Mouse (Mus musculus): ENCODE measurements around the gene Pld6. TPM values are rescaled to one million over a fixed set of nuclear protein-coding genes. Genes with fewer than 3 reads are reported as not detected.

Gene Pld6
- total RNA-seq, 2 experiments from 2014 or later: 1.9 to 2.2 TPM

DNA sequence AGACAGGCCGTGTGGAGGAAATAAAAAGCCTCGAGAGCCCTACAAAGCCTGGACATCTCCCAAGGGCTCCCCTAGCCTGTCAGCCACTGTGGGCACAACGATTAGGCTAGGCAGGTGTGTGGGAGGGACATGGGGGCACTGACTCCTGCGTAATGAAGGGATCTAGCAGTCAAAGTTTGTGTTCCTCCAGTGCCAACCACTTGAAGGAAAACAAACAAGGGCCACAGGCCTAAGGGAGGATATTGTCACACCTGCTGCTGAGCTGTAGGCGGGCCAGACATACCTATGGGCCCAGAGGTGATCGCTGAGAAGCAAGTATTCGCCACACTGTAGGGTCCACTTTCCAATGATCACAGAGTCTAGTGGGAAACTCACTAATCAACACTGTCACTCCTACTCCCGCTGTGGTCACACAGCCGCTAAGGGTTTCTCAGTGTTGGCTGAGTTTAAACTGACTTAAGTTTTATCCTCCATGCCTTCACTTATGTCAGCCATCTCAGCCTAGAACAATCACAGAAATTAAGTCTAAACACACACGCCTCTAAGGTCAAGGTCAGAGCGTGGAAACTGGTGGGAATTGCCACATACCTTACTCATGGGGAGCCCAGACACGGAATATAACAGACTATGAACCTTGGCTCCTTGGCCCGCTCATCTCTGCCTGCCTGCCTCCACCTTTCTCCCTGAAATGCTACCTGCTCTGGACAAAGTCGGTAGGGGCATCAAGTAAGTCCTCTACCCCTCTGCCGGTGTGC is 824 bp downstream of the Pld6 start:
- DNase-seq: no peak

DNA sequence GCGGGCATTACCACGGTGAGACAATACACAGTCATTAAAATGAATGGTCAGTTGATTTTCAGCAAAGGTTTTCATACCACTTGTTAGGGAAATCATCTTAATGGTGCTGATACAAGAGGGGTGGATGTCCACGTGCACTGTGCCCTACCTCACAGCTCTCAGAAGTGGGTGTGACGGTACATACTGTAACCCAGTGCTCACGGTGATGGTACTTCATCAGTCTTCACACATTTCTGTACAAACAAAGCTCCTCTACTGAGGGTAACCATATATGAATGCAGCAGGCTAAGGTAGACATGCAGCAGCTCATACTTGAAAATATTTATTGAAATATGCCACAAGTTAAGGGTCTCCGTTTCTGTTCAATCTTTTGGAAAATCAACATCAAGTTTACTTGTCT is 3.9 kb downstream of the Pld6 start:
- no peak for DNase-seq

DNA sequence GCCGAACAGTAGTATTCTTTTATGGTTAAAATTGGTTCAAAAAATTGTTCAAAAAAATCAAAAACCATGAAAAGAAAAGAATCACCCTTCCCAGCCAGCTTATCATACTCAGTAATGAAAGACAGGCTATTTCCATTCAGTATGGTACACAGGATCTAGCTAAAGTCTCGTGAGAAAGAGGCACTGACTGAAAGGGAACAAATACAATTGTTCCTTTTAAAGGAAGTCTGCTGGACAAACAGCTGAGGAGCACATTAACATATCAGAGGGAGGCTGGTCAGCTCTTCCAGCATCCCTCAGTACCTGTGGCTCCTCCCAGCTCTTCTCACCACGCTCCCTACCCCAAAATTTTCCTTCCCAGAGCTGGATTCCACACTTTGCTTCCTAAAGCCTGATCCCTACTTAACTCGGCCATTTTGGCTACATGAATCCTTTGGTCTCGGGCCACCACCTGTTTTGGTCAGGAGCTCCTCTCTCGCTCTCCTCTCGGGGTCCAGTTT is 5.3 kb downstream of the Pld6 start:
- DNase-seq: no peak

DNA sequence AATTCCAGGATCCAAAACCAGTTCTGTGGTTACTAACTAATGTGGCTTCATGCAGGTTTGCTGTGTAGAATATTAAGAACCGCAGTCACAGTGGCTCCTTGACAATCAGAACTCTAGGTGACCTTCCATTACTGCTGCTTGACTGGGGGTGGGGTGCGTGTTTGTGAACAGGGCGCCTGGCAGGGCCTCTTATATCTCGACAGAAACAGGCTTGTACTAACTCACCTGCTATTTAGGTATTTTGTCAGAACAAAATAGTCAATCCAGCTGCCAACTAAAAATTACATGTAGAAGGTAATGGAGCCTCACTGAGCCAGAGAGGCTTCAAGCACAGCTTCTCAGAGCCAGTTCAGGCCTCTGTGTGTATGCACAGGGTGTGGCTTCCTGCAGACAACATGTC is 7.2 kb downstream of the Pld6 start:
- DNase-seq: no peak

DNA sequence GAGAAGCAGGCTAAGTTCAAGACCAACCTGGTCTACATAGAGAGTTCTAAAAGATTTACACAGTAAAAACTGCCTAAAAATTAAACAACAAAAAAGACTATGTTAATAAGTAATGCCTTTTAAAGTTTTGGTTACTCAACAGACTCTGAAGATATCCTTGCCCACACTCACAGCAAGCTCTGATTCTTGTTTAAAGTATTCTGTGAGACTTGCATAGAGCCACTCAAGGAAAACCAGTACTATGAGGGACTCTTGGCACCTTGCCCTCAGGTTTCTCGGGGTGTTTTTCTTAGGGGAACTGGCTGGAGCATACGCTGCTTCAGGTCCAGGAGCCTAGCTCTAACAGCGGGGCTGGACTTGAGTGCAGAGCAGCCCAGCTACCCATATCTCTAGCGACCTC is 8.0 kb downstream of the Pld6 start:
- no peak for DNase-seq

DNA sequence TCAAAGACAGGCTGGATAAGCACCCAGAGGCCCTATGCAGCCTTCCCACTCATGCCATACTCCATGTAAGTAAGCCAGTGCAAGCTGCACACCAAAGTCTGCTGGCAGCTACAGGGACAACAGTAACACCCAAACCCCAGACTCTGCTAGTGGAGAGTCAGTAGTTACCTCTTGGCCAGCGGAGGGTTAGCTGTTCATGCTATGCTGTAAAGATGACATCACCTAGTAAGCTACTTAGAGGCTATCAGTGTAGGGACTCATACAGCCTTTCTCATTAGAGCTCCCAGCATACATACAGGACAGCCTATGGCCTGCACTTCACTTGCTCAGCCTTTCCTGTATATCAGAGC is 8.6 kb downstream of the Pld6 start:
- DNase-seq: no peak

DNA sequence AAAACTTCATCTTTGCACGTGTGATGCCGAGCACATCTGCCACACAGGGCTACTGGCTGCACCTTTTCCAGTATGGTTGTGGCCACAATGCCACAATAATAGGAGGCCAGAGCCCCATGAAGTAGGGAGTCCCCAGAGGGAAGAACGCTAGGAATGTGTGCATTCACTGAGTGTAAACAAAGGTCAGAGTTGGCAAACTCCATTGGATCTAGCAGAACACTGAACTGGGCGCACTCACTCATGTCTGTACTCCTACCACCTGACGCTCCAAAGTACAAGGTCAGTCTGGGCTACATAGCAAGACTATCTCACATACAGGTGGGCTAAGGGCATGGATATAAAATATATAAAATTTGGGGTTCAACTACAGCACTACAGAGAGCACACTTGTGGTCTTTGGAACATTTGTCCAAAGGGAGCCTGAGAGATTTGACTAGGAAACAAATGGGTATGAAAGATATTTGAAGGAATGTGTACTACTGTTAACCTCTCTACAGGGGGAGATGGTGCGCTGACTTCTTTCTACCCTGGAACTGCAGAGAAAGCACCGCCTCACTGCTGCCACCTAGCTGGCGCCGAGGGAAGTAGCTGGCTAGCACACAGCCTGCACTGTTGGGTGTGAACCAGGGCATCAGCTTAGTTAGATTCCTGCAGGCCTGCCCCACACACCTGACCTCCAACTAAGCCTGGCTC is 9.1 kb downstream of the Pld6 start:
- DNase-seq: peak; percentile 87

DNA sequence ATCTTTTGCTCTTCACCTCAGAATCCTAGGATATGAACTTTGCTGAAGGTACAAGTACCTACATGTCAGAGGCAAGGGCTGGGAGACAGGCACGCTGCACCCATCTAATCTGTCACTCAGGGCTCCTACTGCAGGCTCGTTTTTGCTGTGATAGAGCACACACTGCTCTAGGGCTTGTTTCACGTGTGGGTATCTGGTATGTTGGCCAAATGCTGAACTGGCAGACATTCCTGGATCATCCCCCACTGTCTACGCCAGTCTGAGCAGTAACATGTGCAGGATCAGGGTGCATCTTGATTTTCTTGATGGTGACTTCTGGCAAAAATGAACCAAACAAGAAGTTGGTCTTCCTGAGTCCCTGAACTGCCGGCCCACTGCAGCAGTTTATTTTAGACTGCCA is 10.2 kb downstream of the Pld6 start:
- DNase-seq: no peak

DNA sequence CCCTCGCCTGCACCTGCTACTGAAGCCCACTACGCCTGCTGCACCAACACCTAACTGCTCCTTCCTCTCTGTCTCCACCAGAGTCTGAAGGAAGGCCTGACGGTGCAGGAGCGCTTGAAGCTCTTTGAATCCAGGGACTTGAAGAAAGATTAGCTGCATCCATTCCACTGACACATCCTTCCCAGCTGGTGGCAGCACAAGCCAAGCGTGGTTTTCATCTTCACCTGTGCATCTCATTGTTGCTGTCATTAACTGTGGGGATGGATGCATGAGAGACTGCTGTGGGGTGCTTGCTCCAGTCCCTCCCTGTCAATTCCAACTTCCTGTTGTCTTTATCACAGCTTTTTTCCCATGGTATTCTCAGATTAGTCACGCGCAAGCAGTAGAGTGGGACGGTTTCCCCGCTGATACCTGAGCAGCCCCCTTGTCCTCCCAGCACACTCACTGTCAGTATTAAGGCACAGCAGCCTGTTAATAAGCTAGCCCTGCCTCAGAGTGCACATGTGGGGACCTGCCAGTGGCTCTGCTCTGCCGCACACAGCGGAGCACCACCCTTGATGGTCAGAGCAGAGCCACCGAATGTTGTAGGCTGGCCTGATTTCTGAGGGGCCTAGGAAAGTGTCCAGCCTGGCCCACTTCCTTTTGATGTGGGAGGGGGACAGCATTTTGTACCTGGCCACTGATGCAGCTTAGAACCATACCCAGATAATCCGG is 11.9 kb downstream of the Pld6 start:
- DNase-seq: no peak

DNA sequence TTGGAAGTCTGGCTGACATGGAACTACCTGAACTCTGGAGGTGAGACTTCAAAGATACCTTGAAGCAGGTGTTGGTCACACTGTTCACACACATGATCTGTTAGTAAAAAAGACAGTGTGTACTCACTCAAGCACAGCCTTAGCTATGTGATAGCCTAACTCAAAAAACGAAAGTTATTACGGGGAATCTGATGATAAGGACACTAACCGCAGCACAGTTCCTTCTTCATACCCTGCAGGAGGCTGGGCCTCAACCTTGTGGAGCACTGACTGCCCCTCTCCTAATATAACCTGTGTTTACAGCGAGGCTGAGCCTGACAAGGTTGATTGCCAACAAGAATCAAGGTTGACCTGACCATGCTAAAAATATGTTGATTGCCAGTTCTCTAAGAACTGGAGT is 12.9 kb downstream of the Pld6 start:
- DNase-seq: no peak

DNA sequence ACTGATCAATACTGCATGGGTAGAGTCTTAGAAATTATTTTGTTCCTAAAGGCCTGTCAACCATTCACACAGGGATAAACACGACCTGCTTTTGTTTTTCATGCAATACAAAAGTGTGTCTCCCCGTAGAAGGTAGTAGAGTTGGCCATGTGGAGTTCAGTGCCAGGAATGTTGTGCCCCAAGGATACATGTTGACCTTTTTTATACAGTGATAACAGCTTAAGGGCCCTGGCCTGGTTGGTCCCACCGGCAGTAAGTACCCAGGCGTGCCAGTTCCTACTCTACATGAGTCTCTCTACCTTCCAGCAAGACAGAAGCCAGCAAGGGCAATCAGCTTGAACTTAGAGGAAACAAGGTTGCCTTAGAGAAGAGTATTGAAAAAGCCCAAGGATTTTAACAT is 14.5 kb downstream of the Pld6 start:
- DNase-seq: no peak

DNA sequence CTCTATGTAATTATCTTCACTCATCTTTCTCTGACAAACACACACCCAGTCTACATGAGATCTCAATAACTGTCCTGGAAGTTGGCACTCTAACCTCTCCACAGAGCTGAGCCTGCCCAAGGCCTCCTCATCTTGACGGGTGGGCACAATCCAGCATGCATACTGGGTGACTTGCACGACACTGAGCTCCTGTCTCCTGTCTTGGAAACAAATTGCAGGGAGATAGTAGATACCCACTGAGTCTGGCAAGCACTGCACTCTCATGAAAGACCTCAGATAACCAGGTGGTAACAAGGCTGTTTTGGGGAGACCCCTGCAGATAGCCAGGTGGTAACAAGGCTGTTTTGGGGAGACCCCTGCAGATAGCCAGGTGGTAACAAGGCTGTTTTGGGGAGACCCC is 15.2 kb downstream of the Pld6 start:
- no peak for DNase-seq

DNA sequence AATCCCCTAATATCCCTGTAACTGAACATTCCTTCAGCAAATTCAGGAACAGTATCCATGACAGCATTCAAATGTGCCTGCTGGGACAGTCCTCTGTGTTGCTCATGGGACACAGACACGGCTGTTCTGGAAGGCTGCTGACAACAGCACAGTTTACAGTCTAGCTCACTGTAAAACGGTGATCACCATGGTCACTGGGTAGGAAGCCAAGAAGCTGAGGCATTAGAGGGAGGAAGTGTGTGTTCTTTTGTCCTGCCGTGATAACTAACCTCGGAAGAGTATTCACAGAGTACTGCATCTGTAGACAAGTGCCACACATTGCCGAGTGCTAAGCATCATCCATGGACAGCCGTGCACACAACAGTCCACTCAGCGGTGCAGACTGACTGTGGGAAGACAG is 16.7 kb downstream of the Pld6 start:
- no peak for DNase-seq

DNA sequence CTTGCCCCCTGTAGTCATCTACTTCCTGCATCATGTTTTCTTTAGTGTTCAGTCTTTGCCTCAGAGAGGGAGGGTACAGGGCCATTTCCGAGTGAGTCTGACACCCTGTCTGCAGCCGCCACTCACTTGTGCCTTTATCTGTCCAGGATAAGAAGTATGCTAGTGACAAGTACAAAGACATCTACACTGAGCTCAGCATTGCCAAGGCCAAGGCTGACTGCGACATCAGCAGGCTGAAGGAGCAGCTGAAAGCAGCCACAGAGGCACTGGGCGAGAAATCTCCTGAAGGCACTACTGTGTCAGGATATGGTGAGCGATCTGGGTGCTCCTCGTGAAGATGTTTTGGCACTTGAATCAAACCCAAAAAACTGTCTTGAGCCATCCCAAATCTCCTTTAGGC is 17.7 kb downstream of the Pld6 start:
- DNase-seq: no peak

DNA sequence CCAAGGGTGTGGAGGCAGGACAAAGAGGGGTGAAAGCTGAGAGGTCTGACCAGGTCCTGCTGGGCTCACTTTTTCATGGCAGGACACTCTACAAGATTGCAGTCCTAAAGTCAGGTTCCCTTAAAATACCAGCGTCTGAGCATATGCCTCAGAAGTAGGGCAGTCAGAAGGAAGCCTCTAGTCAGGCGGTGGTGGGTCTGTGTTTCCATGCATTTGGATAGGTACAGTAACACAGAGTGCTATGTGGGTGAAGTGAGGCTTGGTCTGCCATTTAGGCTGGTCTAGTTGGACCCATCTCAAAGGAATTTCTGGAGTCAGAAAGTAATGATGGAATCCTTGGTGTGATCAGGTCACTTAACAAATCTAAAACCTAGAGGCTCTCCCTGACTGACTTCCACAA is 18.1 kb downstream of the Pld6 start:
- no peak for DNase-seq

DNA sequence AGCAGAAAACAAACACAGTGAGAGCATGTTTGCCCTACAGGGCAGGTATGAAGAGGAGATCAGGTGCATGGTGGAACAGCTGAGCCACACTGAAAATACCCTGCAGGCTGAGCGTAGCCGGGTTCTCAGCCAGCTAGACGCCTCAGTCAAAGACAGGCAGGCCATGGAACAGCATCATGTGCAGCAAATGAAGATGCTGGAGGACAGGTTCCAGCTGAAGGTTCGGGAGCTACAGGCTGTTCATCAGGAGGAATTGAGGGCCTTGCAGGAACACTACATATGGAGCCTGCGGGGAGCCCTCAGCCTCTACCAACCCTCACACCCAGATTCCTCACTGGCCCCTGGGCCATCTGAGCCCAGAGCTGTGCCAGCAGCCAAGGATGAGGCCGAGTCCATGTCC is 26.6 kb downstream of the Pld6 start:
- DNase-seq: no peak

DNA sequence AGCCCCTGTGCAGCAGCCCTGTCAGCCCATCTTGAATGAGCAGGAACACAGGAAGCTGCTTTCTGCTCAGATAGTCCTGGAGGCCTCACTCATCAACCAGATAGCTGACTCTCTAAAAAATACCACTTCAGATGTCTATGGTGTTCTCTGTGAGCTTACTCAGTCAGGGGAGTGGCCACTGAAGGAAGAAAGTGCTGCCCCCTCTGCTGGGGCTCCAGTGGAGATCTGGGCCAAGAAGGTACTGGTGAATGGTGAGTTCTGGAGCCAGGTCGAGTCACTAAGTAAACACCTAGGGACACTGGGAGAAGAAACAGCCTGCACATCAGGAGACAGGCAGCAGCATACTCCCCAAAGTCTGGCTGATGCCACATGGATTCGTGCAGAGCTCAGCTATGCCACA is 27.8 kb downstream of the Pld6 start:
- no peak for DNase-seq

DNA sequence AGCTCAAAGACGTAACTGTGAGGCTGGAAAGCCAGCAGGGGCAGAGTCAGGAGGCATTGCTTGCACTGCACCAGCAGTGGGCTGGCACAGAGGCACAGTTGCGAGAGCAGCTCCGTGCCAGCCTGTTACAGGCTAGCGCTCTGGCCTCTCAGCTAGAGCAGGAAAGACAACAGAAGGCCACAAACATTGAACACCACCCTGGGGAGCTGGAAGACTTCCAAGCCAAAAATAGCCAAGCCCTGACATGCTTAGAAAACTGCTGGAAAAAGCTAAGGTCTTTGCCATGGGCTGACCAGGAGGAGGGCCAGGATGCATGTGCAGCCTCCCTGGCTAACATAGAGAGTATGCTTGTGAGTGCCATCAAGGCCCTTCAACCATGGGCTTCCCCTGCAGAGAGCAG is 28.3 kb downstream of the Pld6 start:
- peak; percentile 77 for DNase-seq

DNA sequence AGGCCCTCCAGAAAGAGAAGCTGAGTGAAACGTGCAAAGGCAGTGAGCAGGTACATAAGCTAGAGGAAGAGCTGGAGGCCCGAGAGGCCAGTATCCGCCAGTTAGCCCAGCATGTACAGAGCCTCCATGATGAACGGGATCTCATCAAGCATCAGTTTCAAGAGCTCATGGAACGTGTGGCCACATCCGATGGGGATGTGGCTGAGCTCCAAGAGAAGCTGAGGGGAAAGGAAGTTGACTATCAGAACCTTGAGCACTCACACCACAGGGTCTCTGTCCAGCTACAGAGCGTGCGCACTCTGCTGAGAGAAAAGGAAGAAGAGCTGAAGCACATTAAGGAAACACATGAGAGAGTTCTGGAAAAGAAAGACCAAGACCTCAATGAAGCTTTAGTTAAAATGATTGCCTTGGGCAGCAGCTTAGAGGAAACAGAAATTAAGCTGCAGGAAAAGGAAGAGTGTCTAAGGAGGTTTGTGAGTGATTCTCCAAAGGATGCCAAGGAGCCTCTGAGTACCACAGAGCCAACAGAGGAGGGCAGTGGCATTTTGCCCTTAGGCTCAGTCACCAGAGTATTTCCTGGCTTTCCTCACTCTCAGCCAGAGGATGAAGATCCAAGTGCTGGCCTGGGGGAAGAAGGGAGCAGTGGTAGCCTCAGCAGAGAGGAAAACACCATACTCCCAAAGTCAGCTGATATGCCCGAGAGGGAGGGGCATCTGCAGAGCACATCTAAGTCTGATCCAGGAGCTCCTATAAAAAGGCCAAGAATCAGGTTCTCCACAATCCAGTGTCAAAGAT is 29.1 kb downstream of the Pld6 start:
- no peak for DNase-seq

DNA sequence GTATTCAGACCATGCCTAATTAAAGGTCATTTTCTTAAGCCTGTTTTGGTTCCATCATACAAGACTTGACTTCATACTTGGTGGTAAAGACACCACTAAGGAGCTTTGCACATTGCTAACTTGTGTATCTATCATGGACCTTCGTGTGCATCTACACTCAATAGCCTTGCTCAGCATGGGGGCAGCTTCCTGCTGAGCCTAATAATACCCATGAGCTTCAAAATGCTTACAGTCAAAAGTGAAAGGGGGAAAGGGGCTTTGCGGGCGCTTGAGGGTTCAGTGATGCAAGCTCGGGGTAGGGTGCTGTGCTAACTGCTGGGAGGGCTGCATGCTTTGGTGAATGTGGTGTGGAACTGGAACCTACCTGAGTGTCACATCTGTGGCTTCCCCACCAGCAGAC is 31.1 kb downstream of the Pld6 start:
- no peak for DNase-seq

DNA sequence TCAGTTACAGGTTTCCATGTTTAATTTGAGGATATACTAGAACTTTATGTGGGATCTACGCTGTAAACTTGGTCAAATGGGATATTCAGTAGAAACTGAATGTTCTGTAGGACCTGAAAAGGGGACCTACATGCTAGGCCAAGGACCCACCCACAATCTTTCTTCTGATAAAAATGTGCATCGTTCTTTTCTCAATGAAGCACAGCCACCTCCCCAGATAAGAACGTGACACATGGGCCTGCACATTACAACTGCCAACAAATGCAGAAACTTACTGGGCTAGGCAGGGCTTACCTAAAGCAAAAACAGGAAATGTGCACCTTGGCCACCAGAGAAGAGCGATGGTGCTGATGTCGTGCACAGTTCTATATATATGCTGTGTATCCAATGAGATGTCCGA is 32.9 kb downstream of the Pld6 start:
- no peak for DNase-seq

DNA sequence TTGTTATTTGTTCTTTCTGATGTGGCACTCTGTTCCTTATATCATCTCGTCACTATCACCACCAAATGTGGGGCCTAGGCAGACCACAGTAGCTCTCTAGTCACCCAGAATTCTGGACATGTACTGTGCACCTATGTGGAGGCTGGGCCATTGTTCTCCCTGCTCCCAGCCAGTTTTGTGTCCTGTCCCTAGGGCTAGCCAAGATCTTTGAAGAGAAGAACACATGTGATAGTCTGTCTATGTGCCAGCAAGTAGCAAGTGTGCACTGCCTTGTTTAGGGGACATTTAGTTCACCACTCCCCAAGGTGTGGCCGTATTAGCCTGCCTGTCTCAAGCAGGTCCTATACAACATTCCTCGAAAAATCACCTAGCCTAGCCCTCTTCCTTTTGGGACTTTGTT is 38.4 kb downstream of the Pld6 start:
- no peak for DNase-seq

DNA sequence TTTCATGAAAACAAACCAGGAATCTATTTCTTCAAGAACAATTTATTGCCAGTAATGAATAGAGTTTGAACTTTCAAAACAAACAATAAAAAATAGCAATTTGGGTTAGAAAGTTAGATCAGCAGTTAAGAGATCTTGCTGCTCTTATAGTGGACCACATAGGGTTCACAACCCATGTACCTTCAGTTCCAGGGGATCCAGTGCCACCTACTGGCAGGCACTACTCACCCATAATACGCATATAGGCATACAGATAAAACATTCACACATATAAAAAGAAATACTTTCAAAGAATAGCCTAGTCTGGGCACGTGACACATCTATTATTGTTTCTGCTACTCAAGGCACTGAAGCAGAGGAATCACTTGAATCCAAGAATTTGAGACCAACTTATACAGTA is 40.8 kb downstream of the Pld6 start:
- DNase-seq: peak; percentile 73
